Mouse (Mus musculus): Measurements from ENCODE around the gene Txnip.

Gene Txnip

GRCm38 (mm10) chr3:96568605-96569004, 10.8 kb downstream of the Txnip start:
- DNase-seq (ENCODE audit: extremely low read depth, low read depth) = no peak

- no peak for DNase-seq (ENCODE audit: extremely low read depth, low read depth)
Measured at GRCm38 (mm10) chr3:96569506-96569905, 11.7 kb downstream of the Txnip start.

- no peak for DNase-seq (ENCODE audit: extremely low read depth, low read depth)
Measured at GRCm38 (mm10) chr3:96569966-96570605, 12.3 kb downstream of the Txnip start.

GRCm38 (mm10) chr3:96570643-96571042, 12.9 kb downstream of the Txnip start:
- no peak for DNase-seq (ENCODE audit: extremely low read depth, low read depth)

GRCm38 (mm10) chr3:96571336-96571735, 13.6 kb downstream of the Txnip start:
- no peak for DNase-seq (ENCODE audit: extremely low read depth, low read depth)

GRCm38 (mm10) chr3:96571896-96572698, 14.3 kb downstream of the Txnip start:
- no peak for DNase-seq (ENCODE audit: extremely low read depth, low read depth)

- no peak for DNase-seq (ENCODE audit: extremely low read depth, low read depth)
Measured at GRCm38 (mm10) chr3:96573611-96574511, 16.1 kb downstream of the Txnip start.

GRCm38 (mm10) chr3:96575272-96575984, 17.7 kb downstream of the Txnip start:
- no peak for DNase-seq (ENCODE audit: extremely low read depth, low read depth)

GRCm38 (mm10) chr3:96576005-96576658, 18.4 kb downstream of the Txnip start:
- DNase-seq (ENCODE audit: extremely low read depth, low read depth) = no peak

- peak; percentile 100 for DNase-seq (ENCODE audit: extremely low read depth, low read depth)
Measured at GRCm38 (mm10) chr3:96576690-96577541, 19.2 kb downstream of the Txnip start, which contains the start of gene Gm16253. Gm16253 (plus strand) TSS chr3:96576984.

GRCm38 (mm10) chr3:96577566-96577965, 19.8 kb downstream of the Txnip start:
- DNase-seq (ENCODE audit: extremely low read depth, low read depth) = no peak

GRCm38 (mm10) chr3:96578561-96579238, 20.9 kb downstream of the Txnip start:
- no peak for DNase-seq (ENCODE audit: extremely low read depth, low read depth)

GRCm38 (mm10) chr3:96579239-96579750, 21.5 kb downstream of the Txnip start:
- DNase-seq (ENCODE audit: extremely low read depth, low read depth) = no peak

- DNase-seq (ENCODE audit: extremely low read depth, low read depth) = peak; percentile 99
Measured at GRCm38 (mm10) chr3:96579885-96580454, 22.2 kb downstream of the Txnip start.

GRCm38 (mm10) chr3:96581141-96581540, 23.4 kb downstream of the Txnip start:
- DNase-seq (ENCODE audit: extremely low read depth, low read depth) = no peak

- DNase-seq (ENCODE audit: extremely low read depth, low read depth) = no peak
Measured at GRCm38 (mm10) chr3:96581771-96582515, 24.2 kb downstream of the Txnip start.

- no peak for DNase-seq (ENCODE audit: extremely low read depth, low read depth)
Measured at GRCm38 (mm10) chr3:96583386-96583785, 25.6 kb downstream of the Txnip start.

- DNase-seq (ENCODE audit: extremely low read depth, low read depth) = no peak
Measured at GRCm38 (mm10) chr3:96590657-96591056, 32.9 kb downstream of the Txnip start.

All from MEL-GATA-1-ER (cell line).